Mouse (Mus musculus) hematopoietic stem cell, adult 5-6 weeks (primary cell): ENCODE data around the gene Bid. TPM values are rescaled to one million over a fixed set of nuclear protein-coding genes. Genes with fewer than 3 reads are reported as not detected.
A peak's percentile ranks its signal among the peaks of the same experiment; 100 is the strongest.

ENCODE experiments used
- ATAC-seq, 2 experiments: fragments of 125-278 bp in 1 of 2; replicated peaks in 1 of 2; 2 replicates each; pipeline ENCODE4 v1.8.0; 2016 to 2017; ENCODE audit warnings: inconsistent platforms in 2 of 2, mild to moderate bottlenecking in 2 of 2, moderate number of reproducible peaks in 2 of 2, low read depth in 1 of 2, moderate TSS enrichment in 1 of 2; ENCODE audit not compliant: low FRiP score in 2 of 2, poor library complexity in 2 of 2, severe bottlenecking in 2 of 2, insufficient read depth in 1 of 2, low TSS enrichment in 1 of 2
- total RNA-seq: library from RNA; stranded (forward); fragments of 172-1452, 232-1000 nt; gene quantifications from 2 replicates; pipeline ENCODE4 v1.2.3, GENCODE M21; 2017

Gene Bid
- 14.0 and 22.7 TPM in 2 replicates for total RNA-seq

DNA sequence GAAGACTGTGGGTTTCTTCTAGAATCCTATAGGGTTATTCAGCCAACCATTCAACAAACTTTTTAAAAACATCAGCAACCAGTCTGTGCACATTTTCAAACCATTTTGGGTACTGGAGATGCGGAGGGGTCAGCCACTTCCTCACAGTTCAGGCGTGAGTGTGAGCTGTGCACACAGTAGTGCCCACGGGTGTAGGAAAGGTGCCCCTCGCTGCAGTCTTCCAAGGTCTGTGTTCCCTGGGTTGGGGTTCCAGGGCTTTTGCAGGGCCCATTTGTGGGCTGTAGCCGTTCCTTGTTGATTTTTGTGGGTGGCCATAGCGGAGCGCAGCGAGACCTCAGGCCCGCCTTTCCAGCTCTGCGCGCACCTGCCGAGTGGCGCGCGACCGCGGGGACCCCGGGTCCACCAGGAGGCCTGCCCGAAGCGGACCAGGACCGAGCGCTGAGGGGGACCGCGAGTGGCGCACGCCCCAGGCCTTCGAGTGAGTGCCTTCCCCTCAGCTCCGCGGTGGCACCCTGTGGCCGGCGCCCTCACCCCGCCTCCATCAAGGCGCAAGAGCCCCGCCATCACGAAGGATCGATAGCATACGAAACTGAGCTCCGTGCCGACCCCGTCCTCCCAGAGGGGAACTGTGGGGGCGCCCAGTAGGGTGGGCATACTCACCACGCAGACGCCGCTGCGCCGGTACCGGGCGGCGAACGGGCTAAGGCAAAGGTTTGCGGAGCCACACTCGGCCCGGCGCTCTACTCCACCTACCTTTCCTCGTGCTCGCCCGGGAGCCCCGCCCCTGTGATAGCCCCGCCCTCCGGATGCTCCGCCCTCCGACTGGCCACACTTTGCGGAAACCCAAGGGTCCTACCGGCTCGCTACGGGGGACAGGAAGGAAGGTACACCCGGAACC lies at the start of gene Bid:
Gene Bid, minus strand, starts transcription at position 780 of the 898 bp plus-strand sequence.
- peak; percentile 69 to 77 for ATAC-seq

DNA sequence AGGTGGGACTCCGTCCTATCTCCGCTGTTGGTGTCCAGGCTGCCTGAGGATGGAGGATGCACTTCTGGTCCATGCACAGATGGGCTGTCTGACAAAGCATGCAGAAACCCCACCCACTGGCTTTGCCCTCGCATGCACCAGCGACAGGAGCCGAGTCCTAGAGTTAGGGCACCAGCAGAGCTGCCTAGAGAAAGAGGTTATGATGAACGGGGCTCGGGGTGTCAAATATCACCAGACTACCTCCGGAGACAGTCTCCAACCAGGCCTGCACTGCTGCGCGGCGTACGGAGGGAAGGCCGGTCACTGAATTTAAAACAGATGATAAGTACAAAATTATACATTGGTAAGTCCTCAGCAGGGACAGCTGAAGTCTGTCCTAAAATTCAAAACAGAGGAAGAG lies 49.2 kb upstream of the Bid start:
- no peak for ATAC-seq

DNA sequence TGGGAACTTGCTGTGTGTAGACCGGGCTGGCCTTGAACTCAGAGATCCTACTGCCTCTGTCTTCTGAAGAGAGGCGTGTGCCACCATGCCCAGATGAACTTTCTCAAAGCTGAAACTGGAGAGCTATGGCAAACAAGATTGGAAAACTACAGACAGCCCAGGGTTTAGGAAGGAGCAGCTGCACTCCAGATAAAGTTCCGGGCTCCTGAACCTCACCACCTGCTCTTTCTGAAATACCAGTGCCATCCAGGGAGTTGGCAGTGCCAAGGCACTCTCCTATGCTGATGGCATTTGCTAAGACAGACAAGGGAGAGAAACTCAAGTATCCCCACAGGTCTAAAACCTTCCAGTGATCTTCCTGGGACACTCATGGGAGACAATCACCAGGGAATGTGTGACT lies 47.5 kb upstream of the Bid start:
- ATAC-seq = no peak

GRCm38 (mm10) chr6:120960338-120961030 lies 43.8 kb upstream of the Bid start:
- no peak for ATAC-seq

DNA sequence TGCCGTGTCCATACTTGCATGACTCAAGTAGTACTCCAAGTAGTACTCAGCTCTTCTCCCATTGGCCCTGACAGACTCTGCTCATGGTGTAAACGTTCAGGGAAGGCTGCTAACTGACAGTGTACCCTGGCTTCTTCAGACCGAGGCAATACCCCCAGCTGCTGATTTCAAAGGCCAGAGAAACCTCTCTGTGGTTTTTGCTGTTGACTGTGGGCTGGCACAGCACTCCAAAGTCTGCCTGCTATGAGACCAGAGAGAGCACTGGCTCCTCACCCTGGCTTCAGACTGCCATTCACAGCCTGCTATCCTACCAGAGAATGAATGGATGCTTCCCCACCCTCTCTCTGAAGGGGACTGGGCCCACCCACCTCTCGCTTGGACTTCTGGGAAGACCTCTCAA lies 40.7 kb upstream of the Bid start:
- no peak; a peak in 1 of 4 replicates for ATAC-seq

DNA sequence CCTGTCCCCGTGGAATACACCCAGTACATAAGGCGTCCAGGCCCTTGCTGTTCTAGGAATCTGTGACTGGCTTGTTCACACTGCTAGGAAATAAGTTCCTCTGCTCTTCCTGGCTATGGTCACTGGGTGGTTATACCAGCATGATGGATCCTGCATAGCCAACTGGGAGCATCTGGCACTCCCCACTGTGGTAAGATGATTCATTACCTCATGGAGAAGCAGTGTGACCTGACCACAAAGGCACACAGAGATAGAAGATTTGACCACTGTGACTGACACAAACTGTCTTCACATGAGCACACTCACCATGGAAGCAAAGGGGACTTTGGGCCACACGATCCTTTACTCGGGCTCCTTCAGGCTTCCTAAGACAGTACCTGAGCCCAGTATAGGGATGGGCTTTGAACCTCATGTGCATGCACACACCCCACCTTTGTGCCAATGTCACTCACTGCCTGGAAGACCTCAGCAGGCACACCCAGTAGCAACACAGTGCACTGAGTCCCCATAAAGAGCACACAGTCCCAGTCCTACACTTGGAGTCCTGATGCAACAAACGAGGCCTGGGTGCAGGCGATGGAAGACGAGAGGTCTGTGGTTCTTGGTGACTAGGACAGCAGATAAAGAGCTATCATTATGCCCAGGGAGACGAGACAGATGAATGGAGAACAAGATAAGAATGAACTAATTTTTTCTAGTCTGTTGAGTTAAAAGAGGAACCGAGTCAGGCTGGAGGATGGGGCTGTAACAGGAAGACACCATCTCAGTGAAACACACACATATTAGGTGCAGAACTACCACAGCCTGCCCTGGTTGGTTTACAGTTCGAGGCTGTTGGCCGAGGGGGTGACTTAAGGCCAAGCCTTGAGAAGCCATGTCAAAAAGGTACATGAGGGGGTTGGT lies 39.9 kb upstream of the Bid start:
- peak; percentile 49 to 72 for ATAC-seq

DNA sequence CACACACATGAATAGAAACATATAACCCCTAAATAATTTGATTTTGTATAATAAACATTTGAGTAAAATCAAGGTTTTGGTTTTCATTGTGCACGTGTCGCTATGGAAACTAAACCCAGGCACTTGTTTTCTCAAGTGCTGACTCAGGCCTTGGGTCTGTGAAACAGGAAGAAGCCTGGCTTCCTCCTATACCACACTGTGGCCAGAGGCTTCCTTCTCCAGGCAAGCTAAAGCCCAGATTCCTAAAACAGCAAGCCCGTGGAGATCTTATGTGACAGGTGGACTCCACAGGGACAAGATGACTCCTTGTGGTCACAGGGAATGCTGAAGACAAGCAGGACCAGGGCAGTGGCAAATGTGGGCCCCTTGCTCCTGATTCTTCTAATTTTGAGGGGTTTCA lies 38.6 kb upstream of the Bid start:
- ATAC-seq = peak; percentile 77 to 85

DNA sequence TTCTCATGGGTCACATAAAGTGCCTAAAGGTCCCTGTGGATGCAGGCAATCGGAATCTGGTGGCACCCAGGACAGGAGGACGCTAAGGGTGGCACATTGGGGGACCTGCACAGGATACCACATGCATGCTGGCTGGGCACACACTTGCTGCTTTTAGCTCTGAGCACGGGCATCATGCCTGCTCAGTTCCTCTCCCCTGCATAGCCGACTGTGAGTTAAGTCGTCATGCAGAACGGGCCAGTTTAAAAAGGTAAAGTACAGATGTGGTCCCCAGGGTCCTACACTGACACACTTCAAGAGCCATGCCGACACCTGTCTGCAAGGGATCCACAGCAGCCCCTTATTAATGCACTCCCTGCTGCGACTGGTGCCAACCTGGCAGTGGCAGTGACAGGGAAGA lies 37.6 kb upstream of the Bid start:
- no peak for ATAC-seq

- no peak for ATAC-seq
These were observed 35.8 kb upstream of the Bid start for GRCm38 (mm10) chr6:120952475-120952874.

- no peak for ATAC-seq
These were observed 34.7 kb upstream of the Bid start for GRCm38 (mm10) chr6:120951311-120951710.

DNA sequence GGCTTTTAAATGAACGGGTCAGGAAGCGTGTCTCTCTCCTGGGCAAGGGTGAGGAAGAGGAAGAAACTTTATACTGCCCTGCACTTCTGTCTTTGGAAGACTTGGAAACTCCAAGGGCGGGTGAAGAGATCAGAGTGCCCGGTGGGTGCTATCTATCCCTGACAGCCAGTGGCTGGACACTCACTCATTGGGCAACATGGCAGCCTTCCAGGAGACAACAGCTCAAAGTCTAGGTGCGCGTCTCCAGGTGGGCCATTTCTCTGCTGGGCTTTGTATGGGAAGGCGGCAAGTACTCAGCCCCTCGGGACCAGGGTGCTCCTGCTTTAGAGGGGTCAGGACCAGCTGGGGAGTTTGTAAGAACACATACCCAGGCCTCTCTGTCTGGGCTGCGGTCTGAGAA lies 28.9 kb upstream of the Bid start:
- ATAC-seq = no peak

DNA sequence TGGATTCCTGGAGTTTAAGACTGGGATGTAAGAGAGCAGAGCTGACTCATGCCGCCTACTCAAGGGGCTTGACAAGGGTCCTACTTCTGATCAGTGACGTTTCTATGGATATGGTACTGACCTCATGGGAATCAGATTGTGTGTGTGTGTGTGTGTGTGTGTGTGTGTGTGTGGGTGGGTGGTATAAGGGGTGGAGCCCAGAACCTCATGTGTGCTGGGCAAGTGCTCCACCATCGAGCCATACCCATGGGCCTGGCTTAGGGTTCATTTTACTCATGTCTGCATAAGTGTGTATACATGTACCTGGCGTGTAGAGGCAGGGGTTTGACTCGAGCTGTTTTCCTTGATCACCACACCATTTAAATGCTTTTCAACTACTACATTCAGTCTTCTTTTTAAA lies 27.3 kb upstream of the Bid start:
- ATAC-seq = no peak

DNA sequence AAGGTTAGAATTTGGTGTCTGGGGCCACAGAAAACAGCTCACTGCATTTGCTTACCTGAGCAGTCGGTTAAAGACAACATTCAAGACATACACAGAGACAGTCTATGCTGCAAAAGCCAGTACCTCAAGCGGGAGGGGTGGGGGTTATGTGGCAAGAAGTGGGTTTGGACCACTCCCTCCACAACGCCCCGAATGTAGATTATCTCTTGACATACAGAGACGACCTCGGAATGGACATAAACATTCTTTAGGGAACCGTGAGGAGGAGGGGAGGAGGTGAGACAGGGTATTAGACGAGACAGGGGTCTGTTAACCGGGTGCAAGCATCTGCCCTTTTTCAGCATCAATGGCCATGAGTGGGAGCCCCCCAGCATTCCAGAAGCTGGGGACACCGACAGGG lies 26.9 kb upstream of the Bid start:
- ATAC-seq = no peak

GRCm38 (mm10) chr6:120943079-120943478 lies 26.4 kb upstream of the Bid start:
- ATAC-seq = no peak

GRCm38 (mm10) chr6:120941575-120941974 lies 24.9 kb upstream of the Bid start:
- no peak for ATAC-seq

GRCm38 (mm10) chr6:120941084-120941481 lies 24.4 kb upstream of the Bid start:
- ATAC-seq = no peak

GRCm38 (mm10) chr6:120940446-120941083 lies 23.9 kb upstream of the Bid start:
- ATAC-seq = no peak
